Mouse (Mus musculus): ENCODE measurements around the gene Gm2030. TPM values are rescaled to one million over a fixed set of nuclear protein-coding genes. Genes with fewer than 3 reads are reported as not detected.
"Not testable (repeated sequence)": the region's sequence is repeated elsewhere in the genome, so short reads cannot be mapped to it uniquely, and the experiment has no call there.

Gm2030 gene
- not detected for total RNA-seq (2021)

DNA sequence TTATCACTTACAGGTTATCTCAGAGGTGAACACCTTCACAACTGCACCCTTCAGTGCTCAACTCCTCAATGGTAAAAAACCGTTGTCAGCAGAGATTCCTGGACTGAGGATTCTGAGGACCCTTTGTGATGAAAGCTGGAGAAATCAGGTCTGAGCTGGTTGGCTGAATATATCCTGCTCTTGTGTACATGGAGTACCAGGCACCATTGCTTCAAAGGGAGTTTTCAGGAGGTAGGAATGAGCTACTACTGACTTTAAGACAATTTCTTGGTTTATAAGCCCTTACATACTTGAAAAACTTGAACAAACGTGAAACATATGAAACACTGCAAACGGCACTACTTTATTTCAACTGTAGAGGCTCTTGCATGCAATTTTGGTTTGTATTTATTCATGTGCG lies at the start of gene Gm2030:
Gene Gm2030 (minus strand): TSS at position 101 of the 400 bp plus-strand sequence.
- intact Hi-C loops (cut with DNase I); DNase-seq: not testable (repeated sequence)

Other genes with a start within 250 kb of the Gm2030 start
- not detected for gene Gm2012, start 78.7 kb downstream of the Gm2030 start, total RNA-seq (2021)
- not detected for gene Slx, start 235.5 kb upstream of the Gm2030 start, total RNA-seq (2021)

Measured in heart, postnatal 10 days (tissue).